Comparison of ENCODE assay signal across 27 mouse cellular contexts in the genomic region with DNA sequence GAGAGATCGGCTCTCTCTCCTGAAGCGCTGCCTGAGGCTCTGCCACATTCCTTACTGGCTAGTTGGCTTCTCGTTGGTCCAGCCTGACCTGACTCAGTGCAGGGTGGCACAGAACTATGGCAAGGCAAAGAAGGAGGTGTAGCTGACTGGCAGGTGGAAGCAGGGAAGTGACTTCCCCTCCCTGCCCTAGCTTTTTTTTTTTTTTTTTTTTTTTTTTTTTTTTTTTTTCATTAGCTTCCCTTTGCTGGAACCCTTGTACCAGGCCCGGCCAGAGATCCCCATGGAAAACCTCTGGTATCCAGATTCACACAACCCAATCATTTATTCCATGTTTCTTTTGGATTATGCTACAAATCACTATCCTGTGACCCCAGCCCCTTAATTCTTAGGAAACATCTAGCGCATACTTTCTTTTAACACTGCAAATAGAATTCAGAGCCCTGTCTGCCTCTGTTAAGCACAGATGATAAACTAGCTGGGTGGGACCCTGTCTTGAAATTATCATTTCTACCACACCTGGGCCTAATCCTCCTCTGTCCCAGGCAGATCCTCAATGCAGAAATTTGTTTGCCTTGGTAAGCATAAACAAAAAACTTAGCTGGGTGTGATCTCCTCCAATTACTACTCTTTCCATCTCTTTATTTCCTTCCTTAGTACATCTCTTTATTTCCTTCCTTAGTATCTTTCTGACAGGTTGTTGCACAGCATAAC.
DNase-seq lines count a peak whose midpoint lies in the region; ATAC-seq and TF ChIP-seq lines count a peak whose summit lies in the region.
"Had no signal": no experiment of that assay in that cellular context is flagged by ENCODE, and none has a peak within 500 bp of the region (broad histone marks: within the 10 kb centered on the region; RNA-seq: fewer than 3 reads in every experiment).

No protein-coding gene starts in this region.

- 0 out of 2 replicates have a peak, but pooled peaks have one; percentile 45 for ATAC-seq in liver, embryonic 11.5 days (replicated peaks; ENCODE audit: low FRiP score)
- no peak for ATAC-seq in liver, postnatal 0 days
- peak; percentile 74; the same call in 1 of the 2 replicates for ATAC-seq in liver, embryonic 14.5 days (ENCODE audit: insufficient read depth)
- ATAC-seq: forebrain, embryonic 14.5 days; forebrain, postnatal 0 days; hindbrain, postnatal 0 days; inflammation-experienced regulatory T-cells, adult 6 months; Patski had no signal

- H3K4me2 ChIP-seq in liver, embryonic 11.5 days, result no peak overlapping the region
- no peak overlapping the region for H3K4me2 ChIP-seq in liver, postnatal 0 days (ENCODE audit: low read depth, low read length)
- H3K4me2 ChIP-seq in liver, embryonic 14.5 days (ENCODE audit: low read depth), result no peak overlapping the region
- H3K4me2 ChIP-seq: heart, embryonic 13.5 days; hindbrain, embryonic 14.5 days had no signal

- no peak for DNase-seq in liver, embryonic 11.5 days (ENCODE audit: low spot score)
- DNase-seq in liver, postnatal 0 days, result no peak
- no peak for DNase-seq in ES-E14 (ENCODE audit: low read depth, low spot score)
- peak in 1 of 3 experiments; percentile 3 for DNase-seq in liver, embryonic 14.5 days (ENCODE audit: low read depth in 3 of 3, low spot score in 3 of 3)
- DNase-seq in embryo, embryonic 9.5 days (ENCODE audit: extremely low spot score), result no peak
- no peak for DNase-seq in heart, adult 18-20 months
- no peak for DNase-seq in natural killer cell, adult 2 months (ENCODE audit: low spot score in 2 of 2)
- DNase-seq: adrenal gland, postnatal 14 days; B cell, adult 2 months; cerebellum, adult 11-12 months; cerebellum, adult 8-10 months; cerebellum, postnatal 36 days; embryo, embryonic 11 days; forebrain, postnatal 0 days; gastrocnemius, adult 2 months; gastrocnemius, postnatal 14 days; heart, adult 2 months; heart, postnatal 14 days; heart, postnatal 4 days had no signal

- no peak for TF ChIP-seq CTCF in liver, postnatal 0 days (IDR thresholded peaks at IDR 0.05; ENCODE audit: low read depth)
- no peak for TF ChIP-seq CTCF in liver, embryonic 14.5 days (IDR thresholded peaks at IDR 0.05; ENCODE audit: low read depth)

- H3K36me3 ChIP-seq in liver, embryonic 11.5 days (ENCODE audit: control insufficient read depth, insufficient read depth, low read length), result no peaks in the 10 kb centered on the region
- H3K36me3 ChIP-seq in liver, postnatal 0 days (replicated peaks; ENCODE audit: insufficient read depth, low read length), result no peaks in the 10 kb centered on the region
- H3K36me3 ChIP-seq in ES-E14 (ENCODE audit: control insufficient read depth, insufficient read depth, low read length, poor library complexity, severe bottlenecking), result no peaks in the 10 kb centered on the region
- no peaks in the 10 kb centered on the region for H3K36me3 ChIP-seq in liver, embryonic 14.5 days (replicated peaks; ENCODE audit: control insufficient read depth, insufficient read depth, low read depth)
- H3K36me3 ChIP-seq: forebrain, embryonic 10.5 days; heart, embryonic 10.5 days; heart, embryonic 13.5 days had no signal

- in situ Hi-C loops in ES-E14 (cut with MboI; ENCODE audit: low sequenced_read_pairs in 2 of 2, unreplicated experiment in 2 of 2), result no loop called here

- H3K9me3 ChIP-seq in liver, embryonic 11.5 days (ENCODE audit: control insufficient read depth, low read length), result no peaks in the 10 kb centered on the region; the same call in 1 of the 2 replicates
- no peaks in the 10 kb centered on the region for H3K9me3 ChIP-seq in liver, postnatal 0 days (ENCODE audit: low read length)
- no peaks in the 10 kb centered on the region for H3K9me3 ChIP-seq in ES-E14 (ENCODE audit: control insufficient read depth, insufficient read depth, low read depth, low read length)
- no peaks in the 10 kb centered on the region for H3K9me3 ChIP-seq in liver, embryonic 14.5 days (ENCODE audit: control insufficient read depth, low read length)
- H3K9me3 ChIP-seq: forebrain, embryonic 10.5 days; heart, embryonic 10.5 days; heart, embryonic 13.5 days had no signal

- 87% methylated on average over 5 of the region's 5 CpGs for WGBS in liver, embryonic 11.5 days
- WGBS in liver, postnatal 0 days (ENCODE audit: insufficient replicate concordance), result 79% methylated on average over 5 of the region's 5 CpGs
- WGBS in liver, embryonic 14.5 days (ENCODE audit: insufficient replicate concordance), result 71% methylated on average over 5 of the region's 5 CpGs

- no peak for TF ChIP-seq EP300 in liver, postnatal 0 days (IDR thresholded peaks at IDR 0.05; ENCODE audit: low read depth)
- no peak for TF ChIP-seq EP300 in liver, embryonic 14.5 days (IDR thresholded peaks at IDR 0.05; ENCODE audit: low read depth)

- no peak overlapping the region for H3K27ac ChIP-seq in liver, embryonic 11.5 days (ENCODE audit: low read depth, low read length)
- H3K27ac ChIP-seq in liver, postnatal 0 days (ENCODE audit: low read depth), result no peak overlapping the region
- H3K27ac ChIP-seq in ES-E14 (ENCODE audit: insufficient read depth, low read depth, low read length, poor library complexity, severe bottlenecking), result no peak overlapping the region
- H3K27ac ChIP-seq in liver, embryonic 14.5 days, result no peak overlapping the region
- H3K27ac ChIP-seq: forebrain, embryonic 10.5 days; gastrocnemius, adult 2 months; heart, adult 2 months; heart, embryonic 10.5 days; heart, embryonic 13.5 days; hindbrain, embryonic 14.5 days; hindbrain, postnatal 0 days had no signal

- H3K4me3 ChIP-seq in liver, embryonic 11.5 days (ENCODE audit: low read depth, low read length), result no peak overlapping the region
- no peak overlapping the region for H3K4me3 ChIP-seq in liver, postnatal 0 days (ENCODE audit: low read depth, low read length)
- H3K4me3 ChIP-seq in ES-E14 (ENCODE audit: insufficient read depth in 1 of 2, low read depth in 1 of 2, low read length in 2 of 2, poor library complexity in 1 of 2, severe bottlenecking in 1 of 2), result no peak overlapping the region
- no peak overlapping the region for H3K4me3 ChIP-seq in liver, embryonic 14.5 days (ENCODE audit: insufficient read depth in 1 of 2, low read depth in 2 of 2, low read length in 2 of 2)
- H3K4me3 ChIP-seq: forebrain, embryonic 10.5 days; gastrocnemius, adult 2 months; heart, adult 2 months; heart, embryonic 10.5 days; heart, embryonic 13.5 days had no signal

- H3K27me3 ChIP-seq in liver, embryonic 11.5 days (replicated peaks; ENCODE audit: control insufficient read depth, insufficient read depth, low read length), result no peaks in the 10 kb centered on the region
- H3K27me3 ChIP-seq in liver, postnatal 0 days (ENCODE audit: insufficient read depth, low read length), result no peaks in the 10 kb centered on the region
- no peaks in the 10 kb centered on the region for H3K27me3 ChIP-seq in liver, embryonic 14.5 days (ENCODE audit: control insufficient read depth, insufficient read depth, low read length)
- H3K27me3 ChIP-seq: heart, embryonic 13.5 days; Patski had no signal

- H3K4me1 ChIP-seq in liver, embryonic 11.5 days (replicated peaks; ENCODE audit: control insufficient read depth, insufficient read depth, low read length), result no peaks in the 10 kb centered on the region
- H3K4me1 ChIP-seq in liver, postnatal 0 days (ENCODE audit: insufficient read depth), result no peaks in the 10 kb centered on the region
- no peaks in the 10 kb centered on the region for H3K4me1 ChIP-seq in ES-E14 (ENCODE audit: control insufficient read depth in 2 of 2, insufficient read depth in 2 of 2, low read length in 2 of 2, poor library complexity in 1 of 2)
- H3K4me1 ChIP-seq in liver, embryonic 14.5 days (replicated peaks; ENCODE audit: control insufficient read depth in 2 of 2, insufficient read depth in 2 of 2, low read length in 1 of 2), result no peaks in the 10 kb centered on the region
- H3K4me1 ChIP-seq: forebrain, embryonic 10.5 days; heart, embryonic 10.5 days; heart, embryonic 13.5 days had no signal

- H3K9ac ChIP-seq in liver, embryonic 11.5 days (ENCODE audit: low read depth, low read length), result no peak overlapping the region
- H3K9ac ChIP-seq in liver, postnatal 0 days (replicated peaks), result no peak overlapping the region
- no peak overlapping the region for H3K9ac ChIP-seq in ES-E14 (ENCODE audit: insufficient read depth, low read depth, low read length, poor library complexity, severe bottlenecking)
- no peak overlapping the region for H3K9ac ChIP-seq in liver, embryonic 14.5 days (replicated peaks)
- H3K9ac ChIP-seq: forebrain, postnatal 0 days; heart, embryonic 13.5 days; hindbrain, embryonic 14.5 days had no signal

TF ChIP-seq in ES-E14, 5 proteins besides CTCF, POLR2A, EP300 and RAD21:
- TF ChIP-seq HCFC1 (IDR thresholded peaks at IDR 0.05; ENCODE audit: borderline replicate concordance, insufficient read depth, low read length), result no peak
- TF ChIP-seq CHD2 (IDR thresholded peaks at IDR 0.05; ENCODE audit: low read depth, low read length), result no peak
- TF ChIP-seq ZNF384 (IDR thresholded peaks at IDR 0.05; ENCODE audit: low read depth, low read length), result peak; percentile 48
- no peak for TF ChIP-seq ZC3H11A (IDR thresholded peaks at IDR 0.05; ENCODE audit: borderline replicate concordance, low read depth, low read length)
- no peak for TF ChIP-seq MAFK (IDR thresholded peaks at IDR 0.05; ENCODE audit: insufficient read depth, low read depth, low read length)
TF ChIP-seq in ES-E14: peak in this region for 1.
